Mouse (Mus musculus) brain, embryonic 14.5 days (tissue): ENCODE results near the gene Crb1.

ENCODE experiments used
- CTCF ChIP-seq: fragments of 200-500 bp; IDR thresholded peaks from 2 replicates; pipeline ENCODE4 v1.5.1; 2012; ENCODE audit warnings: inconsistent platforms, mild to moderate bottlenecking, moderate library complexity, borderline replicate concordance; ENCODE audit not compliant: insufficient read depth, insufficient read length; ENCODE audit errors: extremely low read depth
- POLR2A ChIP-seq: fragments of 200-500 bp; IDR thresholded peaks from 2 replicates; pipeline ENCODE4 v1.6.1; 2012; ENCODE audit warnings: mild to moderate bottlenecking, inconsistent platforms, borderline replicate concordance; ENCODE audit not compliant: poor library complexity, insufficient read depth, insufficient read length, severe bottlenecking; ENCODE audit errors: extremely low read depth

GRCm38 (mm10) chr1:139264245-139264644, 112.7 kb downstream of the Crb1 start:
- TF ChIP-seq CTCF (no peak), POLR2A (no peak)
